Comparison of ENCODE assay signal across 15 mouse cellular contexts in genomic region chr4:35746693-35747092, GRCm38 (mm10).
"Had no signal": no experiment of that assay in that cellular context is flagged by ENCODE, and none has a peak within 500 bp of the region (broad histone marks: within the 10 kb centered on the region; RNA-seq: fewer than 3 reads in every experiment).

No protein-coding gene starts in this region.

- H3K27ac ChIP-seq: kidney, postnatal 0 days; layer of hippocampus, adult 2 months; limb, embryonic 13.5 days; liver, embryonic 14.5 days; neural tube, embryonic 12.5 days had no signal

- DNase-seq: kidney, adult 8-10 months; kidney, postnatal 36 days; left cerebral cortex, postnatal 4 days; lung, adult 18-20 months; retina, postnatal 1 day; right cerebral cortex, postnatal 25 days; spleen, adult 18-20 months; thymus, adult 18-20 months; thymus, postnatal 14 days had no signal

- H3K9me3 ChIP-seq: limb, embryonic 13.5 days; neural tube, embryonic 12.5 days had no signal

- H3K4me2 ChIP-seq: limb, embryonic 13.5 days; neural tube, embryonic 12.5 days had no signal

- H3K4me3 ChIP-seq: layer of hippocampus, adult 2 months; limb, embryonic 13.5 days; neural tube, embryonic 12.5 days had no signal

- ATAC-seq: intestine, postnatal 0 days had no signal

- H3K36me3 ChIP-seq: limb, embryonic 13.5 days; neural tube, embryonic 12.5 days had no signal

- H3K27me3 ChIP-seq: limb, embryonic 13.5 days; neural tube, embryonic 12.5 days had no signal

- H3K9ac ChIP-seq: limb, embryonic 13.5 days; liver, embryonic 14.5 days; neural tube, embryonic 12.5 days had no signal

- H3K4me1 ChIP-seq: limb, embryonic 13.5 days; neural tube, embryonic 12.5 days had no signal
